Mouse (Mus musculus): Measurements from ENCODE around the gene Myo3b. TPM values are rescaled to one million over a fixed set of nuclear protein-coding genes. Genes with fewer than 3 reads are reported as not detected.

Gene Myo3b
- polyA plus RNA-seq, 1 experiment from 2014 or later: 0.69 TPM

- Histone ChIP-seq H3K9me3 (ENCODE audit: low read length) (no peaks in the 10 kb centered on the region), H3K4me1 (ENCODE audit: insufficient read depth, low read length) (peaks cover 8% of the 10 kb centered on the region), H3K4me3 (ENCODE audit: low read length) (no peak overlapping the region), H3K4me2 (replicated peaks; ENCODE audit: low read depth, low read length) (peak overlapping the region; percentile 37; the same call in 1 of the 2 replicates), H3K27ac (ENCODE audit: low read length) (no peak overlapping the region), H3K9ac (replicated peaks; ENCODE audit: low read length) (no peak overlapping the region), H3K36me3 (ENCODE audit: insufficient read depth, low read length) (no peaks in the 10 kb centered on the region), H3K27me3 (ENCODE audit: insufficient read depth, low read length) (peaks cover 5% of the 10 kb centered on the region; the same call in 1 of the 2 replicates)
- no peak for ATAC-seq (ENCODE audit: low FRiP score, low TSS enrichment)
- 52% methylated on average over 10 of the region's 10 CpGs for WGBS
Measured at GRCm38 (mm10) chr2:70126330-70126729, 87.4 kb downstream of the Myo3b start.

- no peak overlapping the region for H3K27ac ChIP-seq (ENCODE audit: low read length)
- peak; percentile 34; the same call in 1 of the 2 replicates for ATAC-seq (ENCODE audit: low FRiP score, low TSS enrichment)
- H3K4me2 ChIP-seq (replicated peaks; ENCODE audit: low read depth, low read length): peak overlapping the region; percentile 37
- peaks cover 5% of the 10 kb centered on the region; the same call in 1 of the 2 replicates for H3K27me3 ChIP-seq (ENCODE audit: insufficient read depth, low read length)
- no peak overlapping the region for H3K4me3 ChIP-seq (ENCODE audit: low read length)
- no peaks in the 10 kb centered on the region for H3K36me3 ChIP-seq (ENCODE audit: insufficient read depth, low read length)
- H3K9ac ChIP-seq (replicated peaks; ENCODE audit: low read length): no peak overlapping the region
- WGBS: under 1% methylated on average over 13 of the region's 13 CpGs
- H3K9me3 ChIP-seq (ENCODE audit: low read length): no peaks in the 10 kb centered on the region
- peaks cover 8% of the 10 kb centered on the region for H3K4me1 ChIP-seq (ENCODE audit: insufficient read depth, low read length)
Measured at GRCm38 (mm10) chr2:70126783-70127182, 87.9 kb downstream of the Myo3b start.

- 0 out of 2 replicates have a peak, but pooled peaks have one; percentile 7 for ATAC-seq (ENCODE audit: low FRiP score, low TSS enrichment)
Measured at GRCm38 (mm10) chr2:70127351-70128148, 88.6 kb downstream of the Myo3b start.

GRCm38 (mm10) chr2:70128590-70128989 lies 89.7 kb downstream of the Myo3b start:
- ATAC-seq (ENCODE audit: low FRiP score, low TSS enrichment): no peak
- H3K27me3 ChIP-seq (ENCODE audit: insufficient read depth, low read length): peaks cover 9% of the 10 kb centered on the region; the same call in 1 of the 2 replicates
- no peak overlapping the region for H3K4me3 ChIP-seq (ENCODE audit: low read length)
- no peak overlapping the region for H3K27ac ChIP-seq (ENCODE audit: low read length)
- no peak overlapping the region for H3K9ac ChIP-seq (replicated peaks; ENCODE audit: low read length)
- no peaks in the 10 kb centered on the region for H3K36me3 ChIP-seq (ENCODE audit: insufficient read depth, low read length)
- whole genome bisulfite sequencing: 57% methylated on average over 6 of the region's 6 CpGs
- no peaks in the 10 kb centered on the region for H3K9me3 ChIP-seq (ENCODE audit: low read length)
- H3K4me2 ChIP-seq (replicated peaks; ENCODE audit: low read depth, low read length): no peak overlapping the region
- peaks cover 8% of the 10 kb centered on the region for H3K4me1 ChIP-seq (ENCODE audit: insufficient read depth, low read length)

More at GRCm38 (mm10) chr2:70127351-70128148, 88.6 kb downstream of the Myo3b start:
- Histone ChIP-seq H3K4me3 (ENCODE audit: low read length) (no peak overlapping the region), H3K27ac (ENCODE audit: low read length) (no peak overlapping the region), H3K27me3 (ENCODE audit: insufficient read depth, low read length) (peaks cover 5% of the 10 kb centered on the region; the same call in 1 of the 2 replicates), H3K9ac (replicated peaks; ENCODE audit: low read length) (no peak overlapping the region), H3K4me2 (replicated peaks; ENCODE audit: low read depth, low read length) (peak overlapping the region; percentile 37), H3K9me3 (ENCODE audit: low read length) (no peaks in the 10 kb centered on the region), H3K36me3 (ENCODE audit: insufficient read depth, low read length) (no peaks in the 10 kb centered on the region), H3K4me1 (ENCODE audit: insufficient read depth, low read length) (peaks cover 8% of the 10 kb centered on the region)
- WGBS: 10% methylated on average over 21 of the region's 21 CpGs

GRCm38 (mm10) chr2:70129566-70129965 lies 90.6 kb downstream of the Myo3b start:
- H3K27ac ChIP-seq (ENCODE audit: low read length): no peak overlapping the region
- 22% methylated on average over 3 of the region's 3 CpGs for WGBS
- no peaks in the 10 kb centered on the region for H3K36me3 ChIP-seq (ENCODE audit: insufficient read depth, low read length)
- ATAC-seq (ENCODE audit: low FRiP score, low TSS enrichment): 0 out of 2 replicates have a peak, but pooled peaks have one; percentile 57
- H3K4me2 ChIP-seq (replicated peaks; ENCODE audit: low read depth, low read length): no peak overlapping the region
- peaks cover 9% of the 10 kb centered on the region; the same call in 1 of the 2 replicates for H3K27me3 ChIP-seq (ENCODE audit: insufficient read depth, low read length)
- H3K4me1 ChIP-seq (ENCODE audit: insufficient read depth, low read length): peaks cover 8% of the 10 kb centered on the region
- H3K4me3 ChIP-seq (ENCODE audit: low read length): no peak overlapping the region
- H3K9ac ChIP-seq (replicated peaks; ENCODE audit: low read length): no peak overlapping the region
- no peaks in the 10 kb centered on the region for H3K9me3 ChIP-seq (ENCODE audit: low read length)

- 89% methylated on average over 4 of the region's 4 CpGs for WGBS
Measured at GRCm38 (mm10) chr2:70133281-70133680, 94.4 kb downstream of the Myo3b start.

GRCm38 (mm10) chr2:70137226-70137998 lies 98.5 kb downstream of the Myo3b start:
- Histone ChIP-seq H3K4me1 (ENCODE audit: insufficient read depth, low read length) (no peaks in the 10 kb centered on the region), H3K9me3 (ENCODE audit: low read length) (no peaks in the 10 kb centered on the region), H3K4me3 (ENCODE audit: low read length) (no peak overlapping the region), H3K4me2 (replicated peaks; ENCODE audit: low read depth, low read length) (no peak overlapping the region), H3K36me3 (ENCODE audit: insufficient read depth, low read length) (no peaks in the 10 kb centered on the region), H3K9ac (replicated peaks; ENCODE audit: low read length) (no peak overlapping the region), H3K27ac (ENCODE audit: low read length) (no peak overlapping the region), H3K27me3 (ENCODE audit: insufficient read depth, low read length) (0 out of 2 replicates have a peak, but pooled peaks cover 4% of the 10 kb centered on the region)
- WGBS: 88% methylated on average over 4 of the region's 4 CpGs
- no peak for ATAC-seq (ENCODE audit: low FRiP score, low TSS enrichment)

More at GRCm38 (mm10) chr2:70133281-70133680, 94.4 kb downstream of the Myo3b start:
- Histone ChIP-seq H3K36me3 (ENCODE audit: insufficient read depth, low read length) (no peaks in the 10 kb centered on the region), H3K9ac (replicated peaks; ENCODE audit: low read length) (no peak overlapping the region), H3K27ac (ENCODE audit: low read length) (no peak overlapping the region), H3K4me1 (ENCODE audit: insufficient read depth, low read length) (no peaks in the 10 kb centered on the region), H3K4me3 (ENCODE audit: low read length) (no peak overlapping the region), H3K27me3 (ENCODE audit: insufficient read depth, low read length) (0 out of 2 replicates have a peak, but pooled peaks cover 4% of the 10 kb centered on the region), H3K4me2 (replicated peaks; ENCODE audit: low read depth, low read length) (no peak overlapping the region), H3K9me3 (ENCODE audit: low read length) (no peaks in the 10 kb centered on the region)
- no peak for ATAC-seq (ENCODE audit: low FRiP score, low TSS enrichment)

- H3K4me2 ChIP-seq (replicated peaks; ENCODE audit: low read depth, low read length): no peak overlapping the region
- no peak overlapping the region for H3K4me3 ChIP-seq (ENCODE audit: low read length)
- H3K27ac ChIP-seq (ENCODE audit: low read length): no peak overlapping the region
- H3K9me3 ChIP-seq (ENCODE audit: low read length): no peaks in the 10 kb centered on the region
- H3K36me3 ChIP-seq (ENCODE audit: insufficient read depth, low read length): no peaks in the 10 kb centered on the region
- 90% methylated on average over 4 of the region's 4 CpGs for WGBS
- no peaks in the 10 kb centered on the region for H3K27me3 ChIP-seq (ENCODE audit: insufficient read depth, low read length)
- no peak overlapping the region for H3K9ac ChIP-seq (replicated peaks; ENCODE audit: low read length)
- H3K4me1 ChIP-seq (ENCODE audit: insufficient read depth, low read length): no peaks in the 10 kb centered on the region
- no peak for ATAC-seq (ENCODE audit: low FRiP score, low TSS enrichment)
Measured at GRCm38 (mm10) chr2:70143543-70144188, 104.7 kb downstream of the Myo3b start.

GRCm38 (mm10) chr2:70146993-70147581 lies 108.2 kb downstream of the Myo3b start:
- no peaks in the 10 kb centered on the region for H3K9me3 ChIP-seq (ENCODE audit: low read length)
- H3K4me3 ChIP-seq (ENCODE audit: low read length): no peak overlapping the region
- no peak overlapping the region for H3K4me2 ChIP-seq (replicated peaks; ENCODE audit: low read depth, low read length)
- H3K27ac ChIP-seq (ENCODE audit: low read length): no peak overlapping the region
- H3K4me1 ChIP-seq (ENCODE audit: insufficient read depth, low read length): no peaks in the 10 kb centered on the region
- 56% methylated on average over 12 of the region's 12 CpGs for WGBS
- ATAC-seq (ENCODE audit: low FRiP score, low TSS enrichment): no peak
- no peaks in the 10 kb centered on the region for H3K27me3 ChIP-seq (ENCODE audit: insufficient read depth, low read length)
- no peaks in the 10 kb centered on the region for H3K36me3 ChIP-seq (ENCODE audit: insufficient read depth, low read length)
- no peak overlapping the region for H3K9ac ChIP-seq (replicated peaks; ENCODE audit: low read length)
